Mouse (Mus musculus) embryonic facial prominence, embryonic 12.5 days (tissue): ENCODE measurements around the gene Psrc1. TPM values are rescaled to one million over a fixed set of nuclear protein-coding genes. Genes with fewer than 3 reads are reported as not detected.
A peak's percentile ranks its signal among the peaks of the same experiment; 100 is the strongest.

ENCODE experiments used
- ATAC-seq: fragments of 200-750 bp; cut with Nextera tagmentation; 2 replicates; pipeline ENCODE4 v1.8.0; 2017; ENCODE audit not compliant: insufficient number of reproducible peaks, insufficient read depth, low FRiP score, low TSS enrichment
- H3K27ac ChIP-seq: fragments of 300-500 bp; sonication (generic); 2 replicates; pipeline ENCODE4 v1.5.1; 2016; ENCODE audit warnings: mild to moderate bottlenecking
- H3K27me3 ChIP-seq: fragments of 300-500 bp; sonication (generic); 2 replicates; pipeline ENCODE4 v1.6.1; 2016; ENCODE audit warnings: mild to moderate bottlenecking, moderate library complexity
- H3K36me3 ChIP-seq: fragments of 300-500 bp; sonication (generic); 2 replicates; pipeline ENCODE4 v1.6.1; 2016; ENCODE audit warnings: mild to moderate bottlenecking
- H3K4me1 ChIP-seq: fragments of 300-500 bp; sonication (generic); 2 replicates; pipeline ENCODE4 v1.6.1; 2016
- H3K4me2 ChIP-seq: fragments of 300-500 bp; sonication (generic); replicated peaks from 2 replicates; pipeline ENCODE4 v1.6.1; 2016; ENCODE audit warnings: mild to moderate bottlenecking, moderate library complexity
- H3K4me3 ChIP-seq: fragments of 300-500 bp; sonication (generic); 2 replicates; pipeline ENCODE4 v1.5.1; 2016; ENCODE audit warnings: mild to moderate bottlenecking
- H3K9ac ChIP-seq: fragments of 300-500 bp; sonication (generic); 2 replicates; pipeline ENCODE4 v1.6.1; 2016; ENCODE audit warnings: mild to moderate bottlenecking, moderate library complexity
- H3K9me3 ChIP-seq: fragments of 300-500 bp; sonication (generic); 2 replicates; pipeline ENCODE4 v1.6.1; 2016; ENCODE audit warnings: mild to moderate bottlenecking, moderate library complexity
- WGBS: fragments of 180-500 bp; shearing (Covaris S2); methylation state at CpG from one replicate; pipeline ENCODE4 v1.1.7; 2016; 5-methylcytosine and 5-hydroxymethylcytosine counted together
- polyA plus RNA-seq: library from polyadenylated mRNA; unstranded; fragments of >200 nt; fragmentation: Nextera tagmentation; extraction: Ambion mirVana; gene quantifications from 2 replicates; pipeline ENCODE4 v1.2.1, GENCODE M21; 2016

Gene Psrc1
- polyA plus RNA-seq, 1 experiment from 2014 or later: 73.4 TPM

DNA sequence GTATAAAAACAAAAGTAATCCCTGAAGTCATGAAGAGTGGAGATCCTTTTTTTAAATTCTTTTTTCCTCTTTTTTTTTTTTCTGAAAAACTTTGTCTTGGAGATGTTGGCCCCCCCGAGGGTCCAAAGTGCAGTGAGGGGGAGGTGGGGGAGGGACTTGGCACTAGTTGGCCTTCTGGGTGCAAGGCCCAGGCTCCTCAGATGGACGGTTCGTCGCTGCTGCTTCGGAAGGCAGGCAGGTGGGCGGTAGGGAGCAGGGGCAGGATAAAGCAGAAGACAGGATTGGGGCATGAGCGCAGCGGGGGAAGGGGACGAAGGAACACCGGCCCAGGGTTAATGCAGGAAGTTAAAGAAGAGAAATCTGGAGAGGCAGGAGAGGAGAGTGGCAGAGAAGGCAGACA, 8.7 kb downstream of the Psrc1 start:
- ATAC-seq: no peak
- H3K9me3 ChIP-seq: no peaks in the 10 kb centered on the region
- peak overlapping the region; percentile 15; the same call in 1 of the 2 replicates for H3K9ac ChIP-seq
- peak overlapping the region; percentile 29 for H3K4me2 ChIP-seq
- H3K36me3 ChIP-seq: peaks cover 23% of the 10 kb centered on the region
- no peak overlapping the region for H3K27ac ChIP-seq
- no peak overlapping the region for H3K4me3 ChIP-seq
- 15% methylated on average over 10 of the region's 10 CpGs for WGBS
- no peaks in the 10 kb centered on the region for H3K27me3 ChIP-seq
- H3K4me1 ChIP-seq: peaks cover 19% of the 10 kb centered on the region

DNA sequence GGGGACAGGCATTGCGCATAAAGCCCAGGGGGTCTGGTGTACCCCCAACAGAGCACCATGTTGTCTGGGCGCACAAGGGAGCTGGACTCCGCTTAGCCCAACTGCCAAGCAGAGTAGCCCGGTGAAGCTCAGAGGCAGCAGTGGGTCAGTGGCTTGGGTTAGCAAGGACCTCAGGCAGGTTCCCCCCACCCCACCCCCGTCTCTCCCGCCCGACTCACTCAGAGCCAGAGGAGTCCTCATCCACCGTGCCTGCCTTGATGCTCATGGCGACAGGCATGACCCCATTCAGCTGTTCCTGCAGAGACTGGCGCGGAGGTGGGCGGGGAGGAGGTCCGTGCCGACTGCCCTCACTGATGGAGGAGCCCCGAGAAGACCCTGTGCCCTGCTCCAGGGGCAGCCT, 9.2 kb downstream of the Psrc1 start:
- Histone ChIP-seq H3K4me3 (no peak overlapping the region), H3K9ac (peak overlapping the region; percentile 15; the same call in 1 of the 2 replicates), H3K27ac (no peak overlapping the region), H3K9me3 (no peaks in the 10 kb centered on the region), H3K36me3 (peaks cover 18% of the 10 kb centered on the region), H3K4me1 (peaks cover 19% of the 10 kb centered on the region), H3K4me2 (peak overlapping the region; percentile 29), H3K27me3 (no peaks in the 10 kb centered on the region)
- no peak for ATAC-seq
- 51% methylated on average over 15 of the region's 15 CpGs for WGBS

DNA sequence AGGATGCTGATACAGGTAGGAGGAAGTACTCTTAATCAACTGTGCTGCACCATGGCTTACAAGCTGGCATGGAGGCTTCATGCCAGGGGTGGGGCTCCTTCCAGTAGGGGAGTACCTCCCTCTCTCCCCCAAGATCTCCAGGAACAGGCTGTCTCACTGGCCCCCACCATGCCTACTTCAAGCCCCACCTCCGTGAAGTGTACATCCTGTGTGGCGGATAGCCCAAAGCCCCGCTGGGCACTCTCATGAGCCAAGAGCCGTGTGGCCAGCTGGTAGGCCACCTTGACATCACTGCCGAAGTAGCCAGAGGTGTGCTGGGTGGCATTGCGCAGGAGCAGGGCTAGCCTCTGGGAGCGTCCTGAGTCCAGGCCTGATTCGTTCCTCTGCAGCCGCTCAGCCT, 14.6 kb downstream of the Psrc1 start:
- Histone ChIP-seq H3K27me3 (no peaks in the 10 kb centered on the region), H3K4me3 (no peak overlapping the region), H3K4me2 (no peak overlapping the region), H3K9me3 (no peaks in the 10 kb centered on the region), H3K27ac (no peak overlapping the region), H3K36me3 (peaks cover 22% of the 10 kb centered on the region; the same call in 1 of the 2 replicates), H3K9ac (no peak overlapping the region), H3K4me1 (peaks cover 6% of the 10 kb centered on the region)
- no peak for ATAC-seq
- WGBS: 88% methylated on average over 9 of the region's 9 CpGs

DNA sequence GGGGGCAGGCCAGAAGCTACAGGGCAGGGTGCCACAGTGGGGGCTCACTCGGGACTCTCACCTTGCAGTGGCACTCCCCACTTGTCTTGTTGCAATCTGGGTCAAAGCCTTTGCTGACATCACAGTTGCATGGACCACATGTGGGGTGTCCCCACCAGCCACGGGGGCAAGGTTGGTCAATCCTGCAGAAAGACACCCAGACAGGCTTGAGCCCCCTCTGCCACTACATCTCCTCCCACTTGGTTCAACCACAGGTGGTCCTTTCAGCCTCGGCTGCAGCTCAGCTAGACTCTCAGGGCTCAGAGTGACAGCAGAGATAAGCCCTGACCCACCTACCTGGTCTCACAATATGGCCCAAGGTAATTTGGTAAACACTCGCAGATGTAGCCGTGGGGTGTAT, 16.8 kb downstream of the Psrc1 start:
- H3K36me3 ChIP-seq: peaks cover 19% of the 10 kb centered on the region
- no peak overlapping the region for H3K9ac ChIP-seq
- H3K27me3 ChIP-seq: no peaks in the 10 kb centered on the region
- H3K4me1 ChIP-seq: peaks cover 11% of the 10 kb centered on the region
- no peak overlapping the region for H3K4me3 ChIP-seq
- no peak for ATAC-seq
- H3K4me2 ChIP-seq: no peak overlapping the region
- 81% methylated on average over 5 of the region's 5 CpGs for WGBS
- H3K27ac ChIP-seq: no peak overlapping the region
- H3K9me3 ChIP-seq: no peaks in the 10 kb centered on the region

DNA sequence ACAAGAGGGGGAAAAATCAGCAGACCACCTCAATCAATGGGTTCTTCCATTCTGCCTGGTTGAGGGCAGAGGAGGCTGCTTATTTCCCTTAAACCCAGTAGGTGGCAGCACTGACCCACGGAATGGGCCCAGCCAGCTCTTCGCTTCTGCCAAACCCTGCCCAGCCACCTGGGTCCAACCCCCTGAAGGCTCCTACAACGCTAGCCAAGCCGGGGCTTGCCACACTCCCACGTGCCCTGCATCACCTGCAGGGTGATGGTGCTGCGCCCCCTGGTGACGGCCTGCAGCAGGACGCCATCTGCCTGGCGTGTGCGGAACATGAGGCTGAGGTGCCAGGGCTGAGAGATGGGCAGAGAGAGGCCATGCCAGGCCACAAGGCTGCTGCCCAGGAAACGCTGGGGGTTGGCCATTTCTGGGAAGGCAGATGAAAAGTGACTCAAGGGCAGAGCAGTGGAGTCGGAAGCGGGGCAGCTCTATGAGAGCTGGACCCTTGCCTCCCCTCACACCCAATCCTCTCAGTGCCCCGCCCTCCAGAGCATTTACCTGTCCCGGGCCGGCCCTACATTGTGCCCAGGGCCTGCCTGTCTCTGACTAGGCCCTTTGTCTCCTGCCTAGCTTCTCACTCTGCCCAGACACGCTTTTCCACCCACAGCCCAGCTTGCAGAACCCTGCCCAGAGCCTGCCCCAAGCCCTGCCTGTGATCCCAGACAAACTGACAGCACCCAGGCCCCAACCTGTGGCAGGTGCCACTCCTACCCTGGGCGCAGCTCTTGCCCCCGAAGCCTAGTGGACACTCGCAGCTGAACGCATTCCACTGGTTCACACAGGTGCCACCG, 18.3 kb downstream of the Psrc1 start:
- Histone ChIP-seq H3K4me1 (peaks cover 17% of the 10 kb centered on the region), H3K27ac (peak overlapping the region; percentile 17; the same call in 1 of the 2 replicates), H3K36me3 (peaks cover 5% of the 10 kb centered on the region), H3K27me3 (no peaks in the 10 kb centered on the region), H3K4me2 (peak overlapping the region; percentile 37), H3K4me3 (no peak overlapping the region), H3K9ac (peak overlapping the region; percentile 20), H3K9me3 (no peaks in the 10 kb centered on the region)
- peak; percentile 70 for ATAC-seq
- WGBS: 36% methylated on average over 22 of the region's 22 CpGs

DNA sequence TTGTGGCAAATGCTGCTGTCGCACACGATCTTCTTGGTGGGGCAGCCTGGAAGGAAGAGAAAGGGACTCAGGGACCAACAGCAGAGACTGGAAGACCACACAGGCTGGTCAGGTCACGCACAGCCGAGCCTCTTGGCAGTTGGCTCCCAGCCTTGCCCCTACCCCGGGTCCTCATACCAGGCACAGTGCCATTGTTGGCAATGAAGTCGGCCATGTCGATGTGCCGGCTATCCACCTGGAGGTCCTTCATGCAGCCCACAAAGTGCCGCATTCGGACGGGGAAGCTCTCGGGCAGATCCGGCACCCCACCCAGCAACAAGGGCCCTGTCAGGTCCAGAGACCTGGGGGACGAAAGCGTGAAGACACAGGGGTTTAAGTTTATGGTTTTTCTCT, 18.9 kb downstream of the Psrc1 start:
- Histone ChIP-seq H3K4me1 (peaks cover 17% of the 10 kb centered on the region), H3K9ac (no peak overlapping the region), H3K4me3 (no peak overlapping the region), H3K9me3 (no peaks in the 10 kb centered on the region), H3K27me3 (no peaks in the 10 kb centered on the region), H3K36me3 (peaks cover 5% of the 10 kb centered on the region), H3K4me2 (no peak overlapping the region), H3K27ac (0 out of 2 replicates have a peak overlapping the region, but pooled peaks have one; percentile 17)
- ATAC-seq: no peak
- 90% methylated on average over 15 of the region's 15 CpGs for WGBS

DNA sequence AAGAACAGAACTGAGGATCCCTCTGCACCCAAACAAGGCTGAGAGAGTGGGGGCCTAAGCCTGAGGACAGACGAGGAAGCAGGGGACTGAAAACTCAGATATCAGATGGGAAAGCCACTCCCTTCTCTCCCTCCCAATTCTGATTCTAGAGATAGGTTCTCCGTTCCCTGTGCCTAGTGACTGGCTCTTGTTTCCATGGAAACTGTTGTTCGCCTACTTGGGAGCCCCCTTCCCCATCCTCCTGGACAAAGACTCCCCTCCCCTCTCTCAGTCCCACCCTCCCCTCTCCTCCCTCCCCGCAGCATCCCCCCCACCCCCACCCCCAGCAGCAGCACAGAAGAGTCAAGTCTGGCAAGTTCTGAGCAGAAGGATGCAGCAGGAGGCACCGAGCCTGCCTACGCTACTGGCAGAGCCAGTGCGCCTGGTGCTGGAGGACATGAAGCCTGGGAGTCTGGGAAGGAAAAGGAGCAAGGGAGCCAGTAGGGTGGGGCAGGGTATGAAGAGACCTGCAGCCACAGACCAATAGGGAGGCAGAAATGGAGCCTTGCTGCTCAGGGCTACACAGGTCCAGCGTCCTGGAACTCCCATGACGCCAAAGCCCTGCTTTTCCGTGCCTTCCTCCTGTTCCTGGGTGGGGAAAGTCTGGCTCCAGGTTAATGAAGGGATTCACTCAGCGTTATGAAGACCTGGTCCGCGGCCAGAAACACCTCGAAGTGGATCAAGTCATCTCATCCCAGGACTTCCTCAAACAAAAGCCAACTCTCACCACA, 22.1 kb downstream of the Psrc1 start:
- Histone ChIP-seq H3K4me2 (peak overlapping the region; percentile 25; the same call in 1 of the 2 replicates), H3K27me3 (no peaks in the 10 kb centered on the region; the same call in 1 of the 2 replicates), H3K9me3 (no peaks in the 10 kb centered on the region), H3K4me1 (peaks cover 27% of the 10 kb centered on the region), H3K9ac (no peak overlapping the region), H3K4me3 (no peak overlapping the region), H3K36me3 (peaks cover 4% of the 10 kb centered on the region; the same call in 1 of the 2 replicates), H3K27ac (0 out of 2 replicates have a peak overlapping the region, but pooled peaks have one; percentile 23)
- ATAC-seq: no peak
- WGBS: 50% methylated on average over 14 of the region's 14 CpGs

DNA sequence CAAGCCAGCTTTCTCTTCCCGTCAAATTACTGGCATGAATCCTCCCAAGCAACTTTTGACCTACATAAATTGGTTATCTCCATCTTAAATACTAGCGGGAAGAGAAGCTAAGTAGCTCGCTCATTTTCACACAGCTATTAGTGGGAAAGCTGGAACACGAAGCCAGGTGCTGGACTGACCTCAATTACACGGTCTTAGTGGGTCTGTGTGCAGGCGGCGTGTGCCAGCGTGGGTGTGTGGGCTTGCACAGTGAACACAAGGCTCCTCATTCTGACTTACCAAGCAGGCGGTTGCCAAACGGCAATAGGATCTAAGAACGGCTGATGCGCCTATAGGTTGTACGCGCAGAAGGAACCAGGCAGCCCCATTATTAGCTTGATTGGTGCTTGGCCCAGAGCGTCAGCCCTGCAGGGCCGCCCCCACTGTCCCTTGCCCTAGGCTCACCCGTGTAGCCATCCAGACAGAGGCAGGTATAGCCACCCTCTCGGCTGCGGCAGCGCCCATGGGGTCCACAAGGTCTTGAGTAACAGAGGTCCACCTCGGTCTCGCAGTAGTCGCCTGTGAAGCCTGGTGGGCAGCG, 22.8 kb downstream of the Psrc1 start:
- Histone ChIP-seq H3K36me3 (peaks cover 4% of the 10 kb centered on the region; the same call in 1 of the 2 replicates), H3K4me3 (no peak overlapping the region), H3K27ac (no peak overlapping the region), H3K4me2 (no peak overlapping the region), H3K9ac (no peak overlapping the region), H3K9me3 (no peaks in the 10 kb centered on the region), H3K4me1 (peaks cover 32% of the 10 kb centered on the region), H3K27me3 (no peaks in the 10 kb centered on the region; the same call in 1 of the 2 replicates)
- ATAC-seq: no peak
- 89% methylated on average over 24 of the region's 24 CpGs for WGBS

DNA sequence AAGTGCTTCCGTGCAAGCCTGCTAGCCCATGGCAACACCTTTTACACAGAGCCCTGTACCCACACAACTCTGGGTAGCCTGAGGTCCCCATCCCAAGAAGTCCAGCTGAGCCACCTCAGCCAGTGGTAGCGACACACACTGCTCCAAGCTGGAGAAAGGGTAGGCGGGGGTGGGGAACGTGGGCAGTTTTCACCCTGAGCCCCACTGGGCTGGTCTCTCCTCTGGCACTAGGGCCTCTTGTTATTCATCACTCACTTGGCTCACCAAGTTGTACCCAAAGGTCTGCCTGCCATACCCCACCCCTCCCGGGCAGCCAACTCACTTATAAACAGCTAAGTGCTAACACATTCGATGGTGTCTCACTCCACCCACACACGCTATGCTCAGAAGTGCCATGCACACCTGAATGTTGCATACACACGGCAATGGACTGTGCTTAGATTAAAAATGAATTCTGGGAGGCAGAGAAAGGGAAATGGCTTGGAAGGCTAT, 24.9 kb downstream of the Psrc1 start:
- ATAC-seq: no peak
- Histone ChIP-seq H3K27ac (no peak overlapping the region), H3K9ac (no peak overlapping the region), H3K9me3 (peaks cover 6% of the 10 kb centered on the region; the same call in 1 of the 2 replicates), H3K36me3 (peaks cover 23% of the 10 kb centered on the region), H3K4me3 (no peak overlapping the region), H3K4me2 (no peak overlapping the region), H3K27me3 (no peaks in the 10 kb centered on the region; the same call in 1 of the 2 replicates), H3K4me1 (peaks cover 33% of the 10 kb centered on the region)
- 89% methylated on average over 8 of the region's 8 CpGs for WGBS

DNA sequence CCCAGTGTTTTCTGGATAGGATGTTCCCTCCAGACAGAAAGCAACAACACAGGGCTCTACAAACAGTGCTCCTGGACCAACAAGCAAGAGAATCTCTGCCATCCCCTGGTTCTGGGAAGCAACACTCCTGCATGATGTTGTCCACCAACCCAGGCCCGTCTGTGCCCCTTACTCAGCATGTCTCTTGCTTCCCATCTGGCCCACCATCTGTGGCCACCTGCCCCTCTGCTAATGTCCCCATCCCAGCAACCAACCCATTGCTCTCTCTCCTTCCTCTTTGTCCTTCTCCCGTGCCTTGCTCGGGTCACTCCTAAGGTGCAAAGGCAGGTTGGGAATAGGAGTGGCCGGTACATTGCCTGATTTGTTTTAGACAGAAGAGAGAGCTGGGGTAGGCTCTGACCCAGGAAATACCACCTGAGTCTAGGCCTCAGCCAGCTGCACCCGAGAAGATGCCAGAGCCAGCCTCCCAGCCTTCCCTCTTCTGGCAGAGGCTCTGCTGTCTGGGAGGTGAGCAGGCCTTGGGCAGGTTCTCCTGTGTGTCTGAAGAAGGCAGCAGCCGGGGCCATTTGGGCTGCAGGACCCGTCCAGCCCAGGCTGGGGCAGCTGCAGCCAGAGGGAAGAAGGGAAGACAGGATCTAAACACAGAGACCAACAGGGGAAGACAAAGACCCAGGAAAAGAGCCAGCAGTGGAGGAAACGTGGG, 26.2 kb downstream of the Psrc1 start:
- peak overlapping the region; percentile 13; the same call in 1 of the 2 replicates for H3K4me3 ChIP-seq
- H3K27me3 ChIP-seq: peaks cover 3% of the 10 kb centered on the region; the same call in 1 of the 2 replicates
- ATAC-seq: no peak
- H3K36me3 ChIP-seq: peaks cover 31% of the 10 kb centered on the region
- 0 out of 2 replicates have a peak overlapping the region, but pooled peaks have one; percentile 29 for H3K9ac ChIP-seq
- 53% methylated on average over 8 of the region's 8 CpGs for WGBS
- H3K4me2 ChIP-seq: peak overlapping the region; percentile 33
- H3K9me3 ChIP-seq: peaks cover 13% of the 10 kb centered on the region
- H3K4me1 ChIP-seq: peaks cover 36% of the 10 kb centered on the region
- H3K27ac ChIP-seq: peak overlapping the region; percentile 75

DNA sequence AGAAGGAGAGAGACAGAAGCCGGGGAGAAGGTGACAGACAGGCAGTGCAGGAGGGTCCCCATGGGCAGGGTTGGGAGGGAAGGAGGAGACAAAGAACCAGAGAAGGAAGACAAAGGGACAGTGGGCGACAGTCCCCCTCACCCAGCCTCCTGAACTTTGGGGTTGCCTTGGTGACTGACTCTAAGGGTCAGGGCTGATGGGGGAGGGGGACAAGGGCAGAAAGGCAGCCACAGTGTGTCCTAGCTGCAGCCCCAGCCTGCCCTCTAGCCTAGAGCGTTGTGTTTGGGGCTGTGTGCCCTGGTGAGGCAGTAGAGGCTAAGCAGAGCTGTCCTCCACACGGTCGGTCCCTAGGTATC, 26.7 kb downstream of the Psrc1 start:
- peak overlapping the region; percentile 33 for H3K4me2 ChIP-seq
- no peak for ATAC-seq
- 23% methylated on average over 5 of the region's 5 CpGs for WGBS
- peaks cover 9% of the 10 kb centered on the region; the same call in 1 of the 2 replicates for H3K27me3 ChIP-seq
- H3K9ac ChIP-seq: 0 out of 2 replicates have a peak overlapping the region, but pooled peaks have one; percentile 29
- H3K4me1 ChIP-seq: peaks cover 36% of the 10 kb centered on the region
- H3K36me3 ChIP-seq: peaks cover 31% of the 10 kb centered on the region
- peak overlapping the region; percentile 13; the same call in 1 of the 2 replicates for H3K4me3 ChIP-seq
- peaks cover 13% of the 10 kb centered on the region for H3K9me3 ChIP-seq
- H3K27ac ChIP-seq: peak overlapping the region; percentile 75
